Comparison of ENCODE assay signal across 8 mouse cellular contexts in genomic region chr5:124482966-124483654, GRCm38 (mm10). TPM values are rescaled to one million over a fixed set of nuclear protein-coding genes. Genes with fewer than 3 reads are reported as not detected.
DNase-seq lines count a peak whose midpoint lies in the region; ATAC-seq and TF ChIP-seq lines count a peak whose summit lies in the region.

Snrnp35 (plus strand) TSS chr5:124483134.

- H3K27ac ChIP-seq in forebrain, embryonic 16.5 days (ENCODE audit: low read length) = peak within 1 kb of the TSS; percentile 97
- peak within 1 kb of the TSS; percentile 100 for H3K27ac ChIP-seq in layer of hippocampus, adult 2 months
- H3K27ac ChIP-seq in lung, embryonic 15.5 days = peak within 1 kb of the TSS; percentile 100

- under 1% methylated on average over 48 of the region's 48 CpGs for WGBS in forebrain, embryonic 16.5 days
- WGBS in lung, embryonic 15.5 days = under 1% methylated on average over 48 of the region's 48 CpGs

- H3K4me1 ChIP-seq in G1E (ENCODE audit: insufficient read depth, low read depth, low read length) = peaks cover 34% of the 10 kb centered on the region
- H3K4me1 ChIP-seq in forebrain, embryonic 16.5 days (replicated peaks; ENCODE audit: control insufficient read depth, insufficient read depth, low read length) = peaks cover 18% of the 10 kb centered on the region
- peaks cover 20% of the 10 kb centered on the region for H3K4me1 ChIP-seq in lung, embryonic 15.5 days

- H3K4me3 ChIP-seq in G1E (ENCODE audit: low read depth, low read length) = peak within 1 kb of the TSS; percentile 79
- peak within 1 kb of the TSS; percentile 75 for H3K4me3 ChIP-seq in forebrain, embryonic 16.5 days (replicated peaks; ENCODE audit: low read length)
- peak within 1 kb of the TSS; percentile 60 for H3K4me3 ChIP-seq in layer of hippocampus, adult 2 months
- H3K4me3 ChIP-seq in lung, embryonic 15.5 days = peak within 1 kb of the TSS; percentile 61

- DNase-seq in G1E (ENCODE audit: low spot score) = peak; percentile 71
- peak; percentile 85 to 92 for DNase-seq in cerebellum, adult 18-20 months
- peak; percentile 94 to 97 for DNase-seq in heart, postnatal 36 days
- peak; percentile 79 to 86 for DNase-seq in layer of hippocampus, adult 2 months (ENCODE audit: low spot score in 2 of 2)
- peak; percentile 83 for DNase-seq in ovary, adult 18-20 months (ENCODE audit: low spot score)
- DNase-seq in thymus, postnatal 0 days (ENCODE audit: low spot score) = peak; percentile 92

- peak within 1 kb of the TSS; percentile 84 for H3K9ac ChIP-seq in forebrain, embryonic 16.5 days (replicated peaks; ENCODE audit: low read depth, low read length)
- H3K9ac ChIP-seq in lung, embryonic 15.5 days = peak within 1 kb of the TSS; percentile 85

- no peak for TF ChIP-seq CTCF in G1E (IDR thresholded peaks at IDR 0.05; ENCODE audit: low read depth, low read length)
- no peak for TF ChIP-seq CTCF in layer of hippocampus, adult 2 months (conservative IDR thresholded peaks at IDR 0.05)

- H3K9me3 ChIP-seq in G1E (replicated peaks) = no peaks in the 10 kb centered on the region
- no peaks in the 10 kb centered on the region for H3K9me3 ChIP-seq in forebrain, embryonic 16.5 days (ENCODE audit: control insufficient read depth, low read length)
- H3K9me3 ChIP-seq in lung, embryonic 15.5 days = no peaks in the 10 kb centered on the region

- no peaks in the 10 kb centered on the region for H3K27me3 ChIP-seq in G1E (ENCODE audit: insufficient read depth, low read length)
- no peaks in the 10 kb centered on the region for H3K27me3 ChIP-seq in forebrain, embryonic 16.5 days (replicated peaks; ENCODE audit: control insufficient read depth, insufficient read depth, low read length)
- no peaks in the 10 kb centered on the region for H3K27me3 ChIP-seq in lung, embryonic 15.5 days

- peaks cover 33% of the 10 kb centered on the region for H3K36me3 ChIP-seq in G1E (replicated peaks)
- no peaks in the 10 kb centered on the region for H3K36me3 ChIP-seq in forebrain, embryonic 16.5 days (ENCODE audit: control insufficient read depth, insufficient read depth)
- no peaks in the 10 kb centered on the region for H3K36me3 ChIP-seq in lung, embryonic 15.5 days

- intact Hi-C loops in heart, postnatal 36 days (cut with DNase I) = loop anchor here (2.0 kb wide), 1 partner anchor 48 kb away; the partner anchor contains the start of gene Rilpl1

- peak; percentile 86 for ATAC-seq in G1E (ENCODE audit: extremely low read depth, insufficient number of reproducible peaks, low FRiP score, poor library complexity, severe bottlenecking)
- ATAC-seq in forebrain, embryonic 16.5 days = peak; percentile 90
- ATAC-seq in lung, embryonic 15.5 days (ENCODE audit: borderline replicate concordance, extremely low read depth, low FRiP score, low TSS enrichment) = peak; percentile 94

- H3K4me2 ChIP-seq in forebrain, embryonic 16.5 days (ENCODE audit: low read length) = peak within 1 kb of the TSS; percentile 86
- peak within 1 kb of the TSS; percentile 77 for H3K4me2 ChIP-seq in lung, embryonic 15.5 days

RNA-seq across cellular contexts. Expression of gene Snrnp35, which starts in this region (rescaled TPM):
- total RNA-seq in G1E (2014; fragmentation: Nextera tagmentation) = 8.1 and 10.2 TPM in 2 replicates
- 9.8 and 10.1 TPM in 2 replicates for total RNA-seq in G1E (2017)
- polyA plus RNA-seq in G1E (2012) = 24.4 and 26.6 TPM in 2 replicates
- 21.8 and 25.1 TPM in 2 replicates for polyA plus RNA-seq in forebrain, embryonic 16.5 days (2015; fragmentation: Nextera tagmentation; extraction: Ambion mirVana)
- 10 to 100 TPM in 1 of 2 experiments, 1 to 10 TPM in 1; 9.7 to 18.2 TPM for total RNA-seq in heart, postnatal 36 days (2021)
- total RNA-seq in layer of hippocampus, adult 2 months (2021) = 10 to 100 TPM; 25.7 to 25.9 TPM
- polyA plus RNA-seq in lung, embryonic 15.5 days (2015; fragmentation: Nextera tagmentation; extraction: Ambion mirVana) = 25.3 and 26.5 TPM in 2 replicates
- 17.5 and 17.8 TPM in 2 replicates for polyA plus RNA-seq in thymus, postnatal 0 days (2015; fragmentation: Nextera tagmentation; extraction: Ambion mirVana)

Comparison
In these comparisons a context has a peak if more than half of its experiments do, and no peak if none do; other contexts are left out.
1. Peak in every context shown above with its lines: DNase-seq, ATAC-seq, H3K4me3 ChIP-seq and H3K27ac ChIP-seq.